Mouse (Mus musculus) cerebellum, adult 2 months (tissue): ENCODE measurements at regions not wholly inside any gene's neighbourhood (a gene's known extent, or its start where the extent isn't known, plus 50 kb on each side); places are given as distances from the start of the nearest gene placed in this dataset.

Experiments used
- CTCF ChIP-seq: fragments of 200-500 bp; IDR thresholded peaks from 2 replicates; pipeline ENCODE4 v1.5.1; 2011; ENCODE audit warnings: low read depth, mild to moderate bottlenecking, control low read depth, low read length, moderate library complexity, borderline replicate concordance; ENCODE audit not compliant: insufficient read depth
- POLR2A ChIP-seq: fragments of 200-500 bp; IDR thresholded peaks from 2 replicates; pipeline ENCODE4 v1.6.1; 2011; ENCODE audit warnings: low read length, control low read depth, borderline replicate concordance; ENCODE audit not compliant: insufficient read depth

- TF ChIP-seq CTCF (no peak), POLR2A (no peak)
Observed at GRCm38 (mm10) chr16:50131406-50131805, 300.8 kb downstream of the Bbx start.
